Mouse (Mus musculus): ENCODE data around the gene Deaf1.
"Not testable (repeated sequence)": the region's sequence is repeated elsewhere in the genome, so short reads cannot be mapped to it uniquely, and the experiment has no call there.

The Deaf1 gene

GRCm38 (mm10) chr7:141256159-141256558, 71.3 kb downstream of the Deaf1 start:
- no peak for DNase-seq

- DNase-seq = not testable (repeated sequence)
These were observed 77.0 kb downstream of the Deaf1 start for GRCm38 (mm10) chr7:141250486-141250885.
